Mouse (Mus musculus) ES-Bruce4 (cell line): ENCODE measurements around the gene Cntnap2. TPM values are rescaled to one million over a fixed set of nuclear protein-coding genes. Genes with fewer than 3 reads are reported as not detected.

Experiments
- H3K27ac ChIP-seq: 2 replicates; pipeline ENCODE4 v1.5.1; 2012; ENCODE audit warnings: low read length, inconsistent platforms; ENCODE audit not compliant: insufficient read depth
- H3K27me3 ChIP-seq: 2 replicates; pipeline ENCODE4 v1.6.1; 2012; ENCODE audit warnings: mild to moderate bottlenecking, low read length, inconsistent platforms; ENCODE audit not compliant: control insufficient read depth, poor library complexity, insufficient read depth, severe bottlenecking
- H3K36me3 ChIP-seq: 2 replicates; pipeline ENCODE4 v1.6.1; 2012; ENCODE audit warnings: inconsistent platforms, mild to moderate bottlenecking, low read length, moderate library complexity; ENCODE audit not compliant: control insufficient read depth, poor library complexity, insufficient read depth, severe bottlenecking
- H3K4me1 ChIP-seq: one replicate; pipeline ENCODE4 v1.8.1; 2011; ENCODE audit warnings: low read length; ENCODE audit not compliant: control insufficient read depth, insufficient read depth
- H3K4me3 ChIP-seq: 2 replicates; pipeline ENCODE4 v1.5.1; 2011; ENCODE audit warnings: low read depth, mild to moderate bottlenecking, low read length
- H3K9ac ChIP-seq: 2 replicates; pipeline ENCODE4 v1.6.1; 2012; ENCODE audit warnings: low read depth, mild to moderate bottlenecking, inconsistent platforms; ENCODE audit not compliant: poor library complexity, severe bottlenecking
- H3K9me3 ChIP-seq: replicated peaks from 2 replicates; pipeline ENCODE4 v1.6.1; 2012; ENCODE audit warnings: mild to moderate bottlenecking, low read length, inconsistent platforms; ENCODE audit not compliant: control insufficient read depth, poor library complexity, insufficient read depth, severe bottlenecking
- CTCF ChIP-seq: IDR thresholded peaks from one replicate; pipeline ENCODE4 v1.8.1; 2011; ENCODE audit warnings: low read depth, low read length
- EP300 ChIP-seq: IDR thresholded peaks from 2 replicates; pipeline ENCODE4 v1.6.1; 2011; ENCODE audit warnings: low read depth, low read length; ENCODE audit not compliant: insufficient read depth
- POLR2A ChIP-seq: IDR thresholded peaks from one replicate; pipeline ENCODE4 v1.8.1; 2011; ENCODE audit warnings: low read length; ENCODE audit not compliant: insufficient read depth
- polyA plus RNA-seq: library from polyadenylated mRNA; stranded (reverse); fragments of >200 nt; gene quantifications from 2 replicates; pipeline ENCODE4 v1.2.4, GENCODE M21; 2011; ENCODE audit warnings: low read depth; ENCODE audit not compliant: missing spikeins, insufficient read depth, insufficient read length

The Cntnap2 gene
- polyA plus RNA-seq, 1 experiment = 4.8 TPM

- H3K9ac ChIP-seq = no peak overlapping the region
These were observed 2168.4 kb downstream of the Cntnap2 start for GRCm38 (mm10) chr6:47227601-47228000.

GRCm38 (mm10) chr6:47228676-47229317, 2169.6 kb downstream of the Cntnap2 start:
- Histone ChIP-seq H3K36me3 (no peaks in the 10 kb centered on the region), H3K4me1 (no peaks in the 10 kb centered on the region), H3K27ac (no peak overlapping the region), H3K4me3 (no peak overlapping the region), H3K9me3 (no peaks in the 10 kb centered on the region), H3K9ac (no peak overlapping the region), H3K27me3 (no peaks in the 10 kb centered on the region)
- no peak for TF ChIP-seq CTCF
- no peak for TF ChIP-seq EP300
- TF ChIP-seq POLR2A = no peak

More at GRCm38 (mm10) chr6:47227601-47228000, 2168.4 kb downstream of the Cntnap2 start:
- no peaks in the 10 kb centered on the region for H3K9me3 ChIP-seq
- TF ChIP-seq CTCF (no peak), EP300 (no peak), POLR2A (no peak)
- no peak overlapping the region for H3K27ac ChIP-seq
- no peak overlapping the region for H3K4me3 ChIP-seq
- no peaks in the 10 kb centered on the region for H3K4me1 ChIP-seq
- H3K36me3 ChIP-seq = no peaks in the 10 kb centered on the region
- H3K27me3 ChIP-seq = no peaks in the 10 kb centered on the region

- Histone ChIP-seq H3K27me3 (no peaks in the 10 kb centered on the region; the same call in 1 of the 2 replicates), H3K4me1 (no peaks in the 10 kb centered on the region), H3K36me3 (no peaks in the 10 kb centered on the region), H3K4me3 (no peak overlapping the region), H3K27ac (no peak overlapping the region), H3K9ac (no peak overlapping the region), H3K9me3 (no peaks in the 10 kb centered on the region)
- TF ChIP-seq CTCF (no peak), EP300 (no peak), POLR2A (no peak)
These were observed 2172.4 kb downstream of the Cntnap2 start for GRCm38 (mm10) chr6:47231513-47231912.

GRCm38 (mm10) chr6:47239376-47239921, 2180.3 kb downstream of the Cntnap2 start:
- no peaks in the 10 kb centered on the region for H3K36me3 ChIP-seq
- no peaks in the 10 kb centered on the region for H3K9me3 ChIP-seq
- TF ChIP-seq POLR2A (no peak), CTCF (no peak), EP300 (no peak)
- no peak overlapping the region for H3K4me3 ChIP-seq
- H3K27me3 ChIP-seq = no peaks in the 10 kb centered on the region; the same call in 1 of the 2 replicates
- no peak overlapping the region for H3K9ac ChIP-seq
- peaks cover 1% of the 10 kb centered on the region for H3K4me1 ChIP-seq
- no peak overlapping the region for H3K27ac ChIP-seq

- Histone ChIP-seq H3K4me3 (no peak overlapping the region), H3K27me3 (no peaks in the 10 kb centered on the region), H3K9me3 (no peaks in the 10 kb centered on the region), H3K27ac (no peak overlapping the region), H3K36me3 (no peaks in the 10 kb centered on the region), H3K9ac (no peak overlapping the region), H3K4me1 (peaks cover 1% of the 10 kb centered on the region)
- no peak for TF ChIP-seq CTCF
These were observed 2182.2 kb downstream of the Cntnap2 start for GRCm38 (mm10) chr6:47241379-47241778.

- no peaks in the 10 kb centered on the region for H3K9me3 ChIP-seq
- peaks cover 1% of the 10 kb centered on the region for H3K4me1 ChIP-seq
- H3K27ac ChIP-seq = no peak overlapping the region
- H3K9ac ChIP-seq = 0 out of 2 replicates have a peak overlapping the region, but pooled peaks have one; percentile 7
- H3K36me3 ChIP-seq = no peaks in the 10 kb centered on the region
- H3K27me3 ChIP-seq = no peaks in the 10 kb centered on the region
- H3K4me3 ChIP-seq = peak overlapping the region; percentile 28
- TF ChIP-seq CTCF (no peak), POLR2A (no peak), EP300 (no peak)
These were observed 2184.9 kb downstream of the Cntnap2 start for GRCm38 (mm10) chr6:47243863-47244606.
